In genomic region chr15:77970470-77971292, GRCm38 (mm10) we compare ENCODE assay signal across 7 mouse cellular contexts. TPM values are rescaled to one million over a fixed set of nuclear protein-coding genes. Genes with fewer than 3 reads are reported as not detected.
A peak's percentile ranks its signal among the peaks of the same experiment; 100 is the strongest.
DNase-seq lines count a peak whose midpoint lies in the region; ATAC-seq and TF ChIP-seq lines count a peak whose summit lies in the region.

Eif3d (minus strand) TSS chr15:77970813.

- intact Hi-C loops in left cerebral cortex, postnatal 4 days (cut with DNase I), result loop anchor here (10.0 kb wide), 1 partner anchor 464 kb away; no protein-coding TSS in a partner anchor

- TF ChIP-seq CTCF in intestine, postnatal 0 days (IDR thresholded peaks at IDR 0.05; ENCODE audit: low read depth), result no peak
- TF ChIP-seq CTCF in small intestine, adult 2 months (IDR thresholded peaks at IDR 0.05; ENCODE audit: extremely low read depth, insufficient read length, insufficient replicate concordance, low read depth, low read length), result no peak

- peaks cover 20% of the 10 kb centered on the region for H3K4me1 ChIP-seq in embryonic facial prominence, embryonic 10.5 days
- 0 out of 2 replicates have a peak, but pooled peaks cover 2% of the 10 kb centered on the region for H3K4me1 ChIP-seq in intestine, postnatal 0 days (replicated peaks; ENCODE audit: control insufficient read depth, insufficient read depth, low read length)
- peaks cover 18% of the 10 kb centered on the region for H3K4me1 ChIP-seq in midbrain, embryonic 12.5 days
- H3K4me1 ChIP-seq in small intestine, adult 2 months (ENCODE audit: control insufficient read depth, insufficient read depth, insufficient read length, low read length), result peaks cover 8% of the 10 kb centered on the region

- H3K4me3 ChIP-seq in embryonic facial prominence, embryonic 10.5 days, result peak within 1 kb of the TSS; percentile 99
- H3K4me3 ChIP-seq in intestine, postnatal 0 days (ENCODE audit: low read depth, low read length), result peak within 1 kb of the TSS; percentile 85
- H3K4me3 ChIP-seq in midbrain, embryonic 12.5 days, result peak within 1 kb of the TSS; percentile 97
- peak within 1 kb of the TSS; percentile 92 for H3K4me3 ChIP-seq in small intestine, adult 2 months (ENCODE audit: low read depth, low read length)

- peak; percentile 70 for TF ChIP-seq POLR2A in small intestine, adult 2 months (IDR thresholded peaks at IDR 0.05; ENCODE audit: low read depth, low read length)

- H3K9ac ChIP-seq in intestine, postnatal 0 days (ENCODE audit: low read depth, low read length), result peak within 1 kb of the TSS; percentile 94
- H3K9ac ChIP-seq in midbrain, embryonic 12.5 days (replicated peaks), result peak within 1 kb of the TSS; percentile 96

- under 1% methylated on average over 72 of the region's 72 CpGs for WGBS in embryonic facial prominence, embryonic 10.5 days
- WGBS in intestine, postnatal 0 days, result under 1% methylated on average over 72 of the region's 72 CpGs
- under 1% methylated on average over 71 of the region's 72 CpGs for WGBS in midbrain, embryonic 12.5 days
- under 1% methylated on average over 72 of the region's 72 CpGs for WGBS in small intestine, adult 2 months

- no peaks in the 10 kb centered on the region for H3K27me3 ChIP-seq in embryonic facial prominence, embryonic 10.5 days (replicated peaks; ENCODE audit: low read depth, poor library complexity, severe bottlenecking)
- H3K27me3 ChIP-seq in intestine, postnatal 0 days (replicated peaks; ENCODE audit: control insufficient read depth, insufficient read depth, low read length), result no peaks in the 10 kb centered on the region
- H3K27me3 ChIP-seq in midbrain, embryonic 12.5 days, result no peaks in the 10 kb centered on the region
- no peaks in the 10 kb centered on the region for H3K27me3 ChIP-seq in small intestine, adult 2 months (ENCODE audit: control insufficient read depth, insufficient read depth, low read length)

- H3K4me2 ChIP-seq in intestine, postnatal 0 days (replicated peaks; ENCODE audit: low read depth), result peak within 1 kb of the TSS; percentile 78
- peak within 1 kb of the TSS; percentile 97 for H3K4me2 ChIP-seq in midbrain, embryonic 12.5 days (replicated peaks)

- H3K9me3 ChIP-seq in embryonic facial prominence, embryonic 10.5 days, result no peaks in the 10 kb centered on the region
- H3K9me3 ChIP-seq in intestine, postnatal 0 days (ENCODE audit: control insufficient read depth), result no peaks in the 10 kb centered on the region
- H3K9me3 ChIP-seq in midbrain, embryonic 12.5 days, result no peaks in the 10 kb centered on the region

- ATAC-seq in intestine, postnatal 0 days, result peak; percentile 84
- peak; percentile 88 for ATAC-seq in midbrain, embryonic 12.5 days (ENCODE audit: low FRiP score, low read depth)

- peak within 1 kb of the TSS; percentile 99 for H3K27ac ChIP-seq in embryonic facial prominence, embryonic 10.5 days (replicated peaks)
- peak within 1 kb of the TSS; percentile 97 for H3K27ac ChIP-seq in intestine, postnatal 0 days (ENCODE audit: low read depth, low read length)
- H3K27ac ChIP-seq in midbrain, embryonic 12.5 days (replicated peaks), result peak within 1 kb of the TSS; percentile 99
- peak within 1 kb of the TSS; percentile 99 for H3K27ac ChIP-seq in small intestine, adult 2 months (ENCODE audit: insufficient read depth, low read depth, low read length)

- H3K36me3 ChIP-seq in embryonic facial prominence, embryonic 10.5 days (replicated peaks), result peaks cover 36% of the 10 kb centered on the region
- H3K36me3 ChIP-seq in intestine, postnatal 0 days (ENCODE audit: control insufficient read depth, insufficient read depth), result peaks cover 29% of the 10 kb centered on the region
- peaks cover 30% of the 10 kb centered on the region for H3K36me3 ChIP-seq in midbrain, embryonic 12.5 days
- H3K36me3 ChIP-seq in small intestine, adult 2 months (ENCODE audit: control insufficient read depth, insufficient read depth, low read length), result peaks cover 21% of the 10 kb centered on the region

- DNase-seq in adrenal gland, postnatal 10 days, result peak; percentile 98
- peak; percentile 97 for DNase-seq in embryonic facial prominence, embryonic 10.5 days (ENCODE audit: low spot score)
- DNase-seq in gonadal fat pad, adult 2 months (ENCODE audit: low read depth), result peak; percentile 54
- DNase-seq in left cerebral cortex, postnatal 4 days, result peak; percentile 98

RNA-seq across cellular contexts. Expression of gene Eif3d, which starts in this region (rescaled TPM):
- total RNA-seq in adrenal gland, postnatal 10 days (2021), result 100 to 1,000 TPM; 147 to 154 TPM
- polyA plus RNA-seq in embryonic facial prominence, embryonic 10.5 days (2016; fragmentation: Nextera tagmentation; extraction: Ambion mirVana), result 249 and 271 TPM in 2 replicates
- 117 and 127 TPM in 2 replicates for polyA plus RNA-seq in gonadal fat pad, adult 2 months (2012; rRNA removed)
- polyA plus RNA-seq in intestine, postnatal 0 days (2015; fragmentation: Nextera tagmentation; extraction: Ambion mirVana), result 59.5 and 67.4 TPM in 2 replicates
- total RNA-seq in left cerebral cortex, postnatal 4 days (2021), result 100 to 1,000 TPM; 130 to 141 TPM
- polyA plus RNA-seq in midbrain, embryonic 12.5 days (2016; fragmentation: Nextera tagmentation; extraction: Ambion mirVana), result 219 and 233 TPM in 2 replicates
- 50.1 and 89.4 TPM in 2 replicates for polyA plus RNA-seq in small intestine, adult 2 months (2012; rRNA removed)

Comparison
In these comparisons a context has a peak if more than half of its experiments do, and no peak if none do; other contexts are left out.
1. Peak in every context shown above with its lines: DNase-seq, ATAC-seq, H3K4me3 ChIP-seq and H3K27ac ChIP-seq.